19 mouse cellular contexts compared by ENCODE assay signal in the genomic region with DNA sequence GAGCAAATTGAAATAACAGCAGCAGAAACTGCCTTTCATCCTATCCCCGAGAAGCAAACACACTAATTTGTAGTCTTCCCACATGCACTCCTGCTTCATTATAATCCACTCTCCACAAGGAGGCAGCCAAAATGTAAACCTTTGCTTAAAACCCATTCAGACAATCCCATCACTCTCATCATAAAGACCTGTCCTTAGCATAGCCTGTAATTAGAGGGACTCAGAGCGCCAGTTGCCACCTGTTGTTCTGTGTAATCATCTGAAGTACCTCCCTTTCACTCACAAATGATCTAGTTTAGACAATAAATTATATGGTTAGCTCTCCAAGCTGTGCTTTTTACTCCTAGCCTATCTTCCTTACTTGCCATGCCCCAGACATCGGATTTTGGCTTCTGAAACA.
A peak's percentile ranks its signal among the peaks of the same experiment; 100 is the strongest.
DNase-seq lines count a peak whose midpoint lies in the region; ATAC-seq and TF ChIP-seq lines count a peak whose summit lies in the region.
"Had no signal": no experiment of that assay in that cellular context is flagged by ENCODE, and none has a peak within 500 bp of the region (broad histone marks: within the 10 kb centered on the region; RNA-seq: fewer than 3 reads in every experiment).

No protein-coding gene starts in this region.

- no peak for TF ChIP-seq CTCF in hindbrain, postnatal 0 days (IDR thresholded peaks at IDR 0.05; ENCODE audit: low read depth)

- H3K9ac ChIP-seq in hindbrain, postnatal 0 days (replicated peaks; ENCODE audit: low read length): no peak overlapping the region
- H3K9ac ChIP-seq in hindbrain, embryonic 11.5 days (ENCODE audit: low read depth, low read length): no peak overlapping the region
- no peak overlapping the region for H3K9ac ChIP-seq in forebrain, embryonic 13.5 days
- H3K9ac ChIP-seq: embryonic facial prominence, embryonic 12.5 days; heart, embryonic 13.5 days; hindbrain, embryonic 13.5 days; intestine, embryonic 15.5 days had no signal

- no peaks in the 10 kb centered on the region for H3K27me3 ChIP-seq in hindbrain, postnatal 0 days (ENCODE audit: insufficient read depth, low read length)
- H3K27me3 ChIP-seq in hindbrain, embryonic 11.5 days (ENCODE audit: control insufficient read depth, insufficient read depth, low read length): no peaks in the 10 kb centered on the region
- no peaks in the 10 kb centered on the region for H3K27me3 ChIP-seq in forebrain, embryonic 13.5 days
- H3K27me3 ChIP-seq: embryonic facial prominence, embryonic 12.5 days; heart, embryonic 13.5 days; hindbrain, embryonic 13.5 days; intestine, embryonic 15.5 days had no signal

- no peaks in the 10 kb centered on the region for H3K4me1 ChIP-seq in hindbrain, postnatal 0 days (ENCODE audit: insufficient read depth, low read length)
- H3K4me1 ChIP-seq in hindbrain, embryonic 11.5 days (replicated peaks; ENCODE audit: control insufficient read depth, insufficient read depth, low read length): no peaks in the 10 kb centered on the region
- peaks cover 9% of the 10 kb centered on the region; the same call in 1 of the 2 replicates for H3K4me1 ChIP-seq in forebrain, embryonic 13.5 days
- H3K4me1 ChIP-seq: embryonic facial prominence, embryonic 12.5 days; heart, embryonic 13.5 days; hindbrain, embryonic 13.5 days; intestine, embryonic 15.5 days had no signal

- no peaks in the 10 kb centered on the region for H3K36me3 ChIP-seq in hindbrain, postnatal 0 days (ENCODE audit: insufficient read depth, low read length)
- H3K36me3 ChIP-seq in hindbrain, embryonic 11.5 days (ENCODE audit: control insufficient read depth, insufficient read depth, low read length): no peaks in the 10 kb centered on the region
- no peaks in the 10 kb centered on the region for H3K36me3 ChIP-seq in forebrain, embryonic 13.5 days (ENCODE audit: poor library complexity, severe bottlenecking)
- H3K36me3 ChIP-seq: embryonic facial prominence, embryonic 12.5 days; heart, embryonic 13.5 days; hindbrain, embryonic 13.5 days; intestine, embryonic 15.5 days had no signal

- DNase-seq in hindbrain, postnatal 0 days (ENCODE audit: low spot score): peak; percentile 7
- no peak for DNase-seq in hindbrain, embryonic 11.5 days (ENCODE audit: low spot score)
- peak; percentile 22 for DNase-seq in right cerebral cortex, postnatal 10 days (ENCODE audit: low spot score in 2 of 2)
- DNase-seq in right cerebral cortex, postnatal 25 days: no peak
- peak; percentile 5 for DNase-seq in forelimb bud, embryonic 11.5 days (ENCODE audit: low read depth, low spot score)
- DNase-seq in ovary, adult 18-20 months (ENCODE audit: low spot score): no peak
- DNase-seq: adrenal gland, postnatal 10 days; cerebellum, adult 18-20 months; cerebellum, adult 9-11 months; gastrocnemius, postnatal 25 days; heart, adult 11 months; heart, postnatal 4 days; kidney, adult 18-20 months had no signal

- no peak overlapping the region for H3K27ac ChIP-seq in hindbrain, postnatal 0 days
- H3K27ac ChIP-seq in hindbrain, embryonic 11.5 days (ENCODE audit: low read depth, low read length): no peak overlapping the region
- no peak overlapping the region for H3K27ac ChIP-seq in forebrain, embryonic 13.5 days
- H3K27ac ChIP-seq: embryonic facial prominence, embryonic 12.5 days; heart, embryonic 13.5 days; hindbrain, embryonic 13.5 days; intestine, embryonic 15.5 days had no signal

- no peak for ATAC-seq in hindbrain, postnatal 0 days
- ATAC-seq in hindbrain, embryonic 11.5 days (ENCODE audit: low FRiP score): no peak
- peak; percentile 81; the same call in 1 of the 2 replicates for ATAC-seq in forebrain, embryonic 13.5 days
- no peak for ATAC-seq in megakaryocyte-erythroid progenitor cell, adult 5-6 weeks (replicated peaks; ENCODE audit: low FRiP score, low TSS enrichment, poor library complexity, severe bottlenecking)
- ATAC-seq: intestine, embryonic 15.5 days had no signal

- H3K9me3 ChIP-seq in hindbrain, postnatal 0 days (ENCODE audit: low read length): no peaks in the 10 kb centered on the region
- no peaks in the 10 kb centered on the region for H3K9me3 ChIP-seq in hindbrain, embryonic 11.5 days (ENCODE audit: control insufficient read depth, low read length)
- no peaks in the 10 kb centered on the region for H3K9me3 ChIP-seq in forebrain, embryonic 13.5 days (replicated peaks)
- H3K9me3 ChIP-seq: embryonic facial prominence, embryonic 12.5 days; heart, embryonic 13.5 days; hindbrain, embryonic 13.5 days; intestine, embryonic 15.5 days had no signal

- no peak overlapping the region for H3K4me2 ChIP-seq in hindbrain, postnatal 0 days (ENCODE audit: low read depth, low read length)
- H3K4me2 ChIP-seq in hindbrain, embryonic 11.5 days (replicated peaks; ENCODE audit: low read depth, low read length): no peak overlapping the region
- no peak overlapping the region for H3K4me2 ChIP-seq in forebrain, embryonic 13.5 days
- H3K4me2 ChIP-seq: embryonic facial prominence, embryonic 12.5 days; heart, embryonic 13.5 days; hindbrain, embryonic 13.5 days; intestine, embryonic 15.5 days had no signal

- H3K4me3 ChIP-seq in hindbrain, postnatal 0 days (ENCODE audit: low read length): no peak overlapping the region
- H3K4me3 ChIP-seq in hindbrain, embryonic 11.5 days (ENCODE audit: low read depth, low read length): no peak overlapping the region
- H3K4me3 ChIP-seq in forebrain, embryonic 13.5 days: no peak overlapping the region
- H3K4me3 ChIP-seq: embryonic facial prominence, embryonic 12.5 days; heart, embryonic 13.5 days; hindbrain, embryonic 13.5 days; intestine, embryonic 15.5 days had no signal

- WGBS in hindbrain, postnatal 0 days: 72% methylated on average over 3 of the region's 3 CpGs
- 79% methylated on average over 3 of the region's 3 CpGs for WGBS in hindbrain, embryonic 11.5 days
- 28% methylated on average over 3 of the region's 3 CpGs for WGBS in forebrain, embryonic 13.5 days

Comparison
In these comparisons a context has a peak if more than half of its experiments do, and no peak if none do; other contexts are left out.
1. DNase-seq: peak in hindbrain, postnatal 0 days (single experiment), right cerebral cortex, postnatal 10 days (2 of 2) and forelimb bud, embryonic 11.5 days (single experiment); none in hindbrain, embryonic 11.5 days (single experiment), right cerebral cortex, postnatal 25 days (single experiment) and ovary, adult 18-20 months (single experiment).